Mouse (Mus musculus) right cerebral cortex, postnatal 25 days (tissue): ENCODE measurements around the gene Mblac2.
A peak's percentile ranks its signal among the peaks of the same experiment; 100 is the strongest.

ENCODE experiments used
- DNase-seq: peaks from one replicate; pipeline ENCODE4 v3.0.0; 2022

Gene Mblac2

DNA sequence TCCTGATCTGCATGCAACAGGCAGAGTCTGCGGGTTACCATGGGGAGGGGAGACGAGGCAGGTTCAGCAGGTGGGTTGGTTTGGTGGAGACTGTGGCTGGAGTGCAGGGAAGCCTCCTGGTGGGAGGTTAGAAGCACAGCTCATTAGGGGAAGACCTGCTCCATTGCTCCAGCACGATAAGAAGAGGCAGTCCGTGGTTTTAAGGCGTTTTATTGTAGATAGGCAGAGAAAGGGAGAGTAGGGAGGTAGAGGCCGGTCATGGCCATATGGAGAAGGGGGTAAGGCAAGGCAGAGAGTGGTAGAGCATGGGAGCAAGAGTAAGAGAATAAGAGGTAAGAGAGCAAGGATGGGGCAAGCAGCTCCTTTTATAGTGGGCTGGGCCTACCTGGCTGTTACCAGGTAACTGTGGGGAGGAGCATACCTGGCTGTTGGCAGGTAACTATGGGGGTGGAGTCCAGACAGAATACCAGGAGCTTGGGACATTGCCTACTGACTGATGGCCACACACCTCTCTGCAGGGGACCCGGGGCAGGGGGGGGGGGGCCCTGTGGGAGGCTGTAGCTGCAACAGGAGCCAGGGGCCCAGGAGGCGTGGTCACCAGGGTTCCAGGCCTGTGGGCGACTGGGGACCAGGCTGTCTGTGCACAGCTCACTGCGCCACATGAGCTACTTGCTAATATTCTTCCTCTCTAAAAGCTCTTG lies 32.4 kb downstream of the Mblac2 start:
- no peak for DNase-seq

DNA sequence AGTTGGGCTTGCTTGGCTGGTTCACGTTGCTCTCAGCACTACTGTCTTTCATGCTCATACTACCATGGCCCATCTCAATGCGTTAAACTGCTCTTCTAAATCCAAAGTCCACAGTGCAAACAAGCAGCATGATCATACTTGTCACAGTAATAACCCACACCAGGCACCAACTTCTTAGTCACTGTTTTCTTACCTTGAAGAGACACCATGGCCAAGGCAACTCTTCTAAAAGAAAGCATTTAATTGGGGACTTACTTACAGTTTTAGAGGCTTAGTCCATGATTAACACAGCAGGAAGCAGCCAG lies 32.9 kb downstream of the Mblac2 start:
- no peak for DNase-seq

DNA sequence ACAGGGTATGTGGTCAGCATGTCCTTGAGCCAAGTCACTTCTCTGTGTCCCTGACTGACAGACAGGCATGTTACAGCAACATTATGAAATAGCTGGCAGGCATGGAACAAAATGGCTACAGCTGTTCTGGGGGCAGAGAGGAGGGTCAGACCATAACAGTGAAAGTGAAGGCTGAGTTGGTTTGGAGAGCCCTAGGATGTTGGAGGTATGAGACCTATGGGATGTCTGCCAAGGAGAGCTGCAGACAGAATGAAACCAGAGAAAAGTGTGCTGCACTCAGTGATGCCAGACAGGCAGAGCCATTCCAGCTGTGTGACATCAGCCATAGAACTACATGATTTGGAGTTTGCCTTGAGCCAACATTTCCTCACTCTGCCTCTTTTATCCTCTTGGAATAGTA lies 43.7 kb downstream of the Mblac2 start:
- no peak for DNase-seq

DNA sequence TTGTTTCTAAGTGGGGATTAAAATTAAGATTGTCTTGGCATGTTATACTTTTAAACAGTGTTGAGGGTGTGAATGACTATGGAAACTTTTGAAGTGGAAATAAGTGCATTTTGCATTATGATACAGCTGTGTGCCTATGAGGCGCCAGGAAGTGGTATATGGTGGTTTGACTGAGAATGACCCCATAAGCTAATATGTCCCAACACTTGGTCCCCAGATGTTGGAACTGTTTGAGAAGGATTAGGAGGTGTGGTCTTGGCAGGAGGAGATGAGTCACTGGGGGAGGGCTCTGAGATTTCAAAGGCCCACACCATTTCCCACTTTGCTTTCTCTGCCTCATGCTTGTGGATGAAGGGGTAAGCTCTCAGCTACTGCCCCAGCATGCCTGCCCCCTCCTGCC lies 44.2 kb downstream of the Mblac2 start:
- no peak for DNase-seq

DNA sequence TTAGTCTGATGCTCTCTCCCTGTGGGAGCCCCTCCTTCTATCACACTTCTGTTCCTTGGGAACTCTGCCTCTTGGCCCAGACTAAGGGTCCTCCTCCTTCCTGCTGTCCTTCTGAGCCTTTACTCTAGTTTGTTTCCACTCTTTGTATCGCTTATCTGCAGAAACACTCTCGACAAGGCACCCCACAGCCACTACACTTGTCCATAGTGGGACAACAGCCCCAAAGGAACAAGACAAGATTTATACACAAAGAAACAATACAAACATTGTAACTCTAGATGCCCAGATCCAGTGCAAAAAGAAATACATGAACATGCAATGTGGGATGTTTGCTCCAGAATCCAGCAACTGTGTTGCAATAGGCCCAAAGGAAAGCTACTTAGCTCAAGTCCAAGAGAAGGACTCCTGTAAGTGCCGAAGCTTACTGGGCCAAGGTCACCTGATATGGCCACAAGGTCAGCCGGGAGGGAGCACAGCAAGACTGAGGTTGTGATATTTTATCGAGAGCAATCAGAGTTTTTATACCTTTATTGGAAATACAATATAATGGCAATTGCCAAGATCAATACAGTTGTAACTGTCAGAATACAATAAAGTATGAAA lies 46.0 kb downstream of the Mblac2 start:
- no peak for DNase-seq

DNA sequence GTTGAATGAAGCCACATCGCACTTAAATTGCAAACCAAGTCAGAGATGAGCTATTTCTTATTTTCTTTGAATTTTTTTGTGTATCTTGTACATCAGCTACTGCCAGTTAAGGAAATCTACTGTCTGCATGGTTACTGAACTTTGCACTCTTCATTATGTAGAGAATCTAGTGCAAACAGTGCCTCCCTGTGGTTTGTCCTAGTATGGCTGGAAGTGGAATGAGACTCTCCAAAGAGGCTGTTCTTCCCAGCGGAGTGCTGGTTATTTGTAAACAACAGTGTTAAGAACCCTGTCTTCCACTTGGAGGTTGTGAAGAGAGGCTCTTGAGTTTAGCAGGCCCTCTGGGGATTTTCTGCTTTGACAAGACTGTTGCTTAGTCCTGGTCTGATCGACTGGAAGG lies 49.2 kb downstream of the Mblac2 start:
- DNase-seq, result peak; percentile 25

DNA sequence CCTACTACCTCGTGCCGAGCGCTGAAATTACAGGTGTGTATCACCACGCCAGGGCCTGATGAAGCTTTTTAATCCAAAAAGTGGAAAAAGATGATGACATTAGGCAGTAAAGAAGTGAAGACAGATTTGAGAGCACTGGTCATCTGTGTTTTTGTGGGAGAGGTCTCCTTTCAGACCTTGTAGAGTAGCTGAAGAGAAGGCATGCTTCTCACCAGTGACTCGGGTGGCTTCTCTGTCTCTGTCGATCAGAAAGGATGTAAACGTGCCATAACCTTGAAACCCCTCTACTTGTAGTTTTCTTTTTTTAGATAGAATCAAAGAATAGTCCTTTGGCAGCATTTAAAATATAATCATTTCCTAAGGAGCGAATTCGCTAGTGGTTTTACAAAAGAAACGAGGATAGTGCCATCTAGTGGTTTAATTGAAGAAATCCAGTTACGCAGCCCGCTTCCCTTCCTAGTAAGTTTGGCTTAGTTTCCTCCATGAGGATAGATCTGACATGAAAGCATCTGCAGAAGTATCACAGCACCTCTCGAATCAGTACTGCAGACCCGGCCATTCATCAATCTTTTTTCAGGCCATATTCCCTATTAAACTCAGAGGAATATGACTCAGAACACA lies 50.5 kb downstream of the Mblac2 start:
- no peak for DNase-seq

DNA sequence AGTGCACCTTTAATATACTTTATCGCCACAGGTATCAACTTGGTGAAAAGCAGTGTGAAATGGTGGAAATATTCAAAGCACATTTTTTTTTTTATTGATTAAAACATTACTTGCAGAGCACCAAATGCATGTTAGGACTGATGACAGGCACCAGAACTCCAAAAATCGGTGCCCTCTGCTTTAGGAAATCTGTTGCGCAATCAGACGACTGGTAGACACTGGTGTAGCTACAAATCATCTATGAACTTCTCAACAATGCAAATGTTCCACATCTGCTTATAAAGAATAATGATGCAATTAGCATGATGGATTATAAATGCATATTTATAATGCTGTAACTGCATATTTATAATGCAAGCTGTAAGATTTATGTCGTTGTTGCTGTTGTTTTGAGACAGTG lies 53.0 kb downstream of the Mblac2 start:
- no peak for DNase-seq

DNA sequence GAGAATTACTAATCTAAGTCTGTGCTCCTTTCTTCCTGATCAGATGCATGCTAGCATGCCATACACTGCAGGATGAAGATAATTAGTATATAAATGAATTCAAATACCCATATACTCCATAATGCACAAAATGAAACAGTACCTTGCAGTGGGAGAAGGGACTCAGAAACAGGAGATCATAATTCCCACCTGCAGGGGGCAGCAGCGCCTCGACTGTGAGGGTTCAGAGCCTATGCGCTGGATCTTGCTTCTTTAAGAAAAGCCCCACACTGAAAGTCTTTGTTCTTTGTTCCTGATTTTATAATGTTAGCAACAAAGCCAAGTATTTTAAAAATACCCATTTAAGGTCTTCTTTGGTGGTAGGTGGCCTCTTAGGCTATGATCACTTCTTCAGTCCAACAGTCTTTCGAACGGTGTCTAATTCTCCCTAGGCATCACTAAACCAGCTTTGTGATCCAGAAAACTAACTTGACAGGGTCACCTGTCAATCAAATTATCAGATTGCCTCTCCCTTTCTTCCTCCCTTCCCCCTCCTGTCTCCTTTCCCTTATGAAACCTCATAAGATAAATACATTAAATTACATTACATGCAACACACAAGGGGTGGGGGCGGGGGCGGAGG lies 56.0 kb downstream of the Mblac2 start:
- peak; percentile 85 for DNase-seq

DNA sequence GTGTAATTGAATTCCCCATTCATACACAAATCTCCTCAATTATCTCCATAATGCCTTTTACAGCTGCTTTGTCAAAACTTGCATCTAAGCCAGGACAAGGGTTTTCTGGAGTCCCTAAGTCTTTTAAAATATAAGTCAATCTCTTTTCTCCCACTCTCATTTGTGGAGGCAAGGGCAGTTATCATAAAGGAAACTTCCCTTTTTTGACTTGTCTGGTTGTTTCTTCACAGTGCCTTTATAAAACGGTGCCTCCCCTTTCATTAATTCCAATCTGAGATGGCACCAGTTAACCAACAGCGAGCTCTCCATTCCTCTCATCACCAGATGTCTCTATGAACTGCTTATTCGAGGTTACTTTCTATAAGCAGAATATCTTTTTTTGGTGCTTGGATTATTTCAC lies 65.1 kb downstream of the Mblac2 start:
- DNase-seq, result no peak

DNA sequence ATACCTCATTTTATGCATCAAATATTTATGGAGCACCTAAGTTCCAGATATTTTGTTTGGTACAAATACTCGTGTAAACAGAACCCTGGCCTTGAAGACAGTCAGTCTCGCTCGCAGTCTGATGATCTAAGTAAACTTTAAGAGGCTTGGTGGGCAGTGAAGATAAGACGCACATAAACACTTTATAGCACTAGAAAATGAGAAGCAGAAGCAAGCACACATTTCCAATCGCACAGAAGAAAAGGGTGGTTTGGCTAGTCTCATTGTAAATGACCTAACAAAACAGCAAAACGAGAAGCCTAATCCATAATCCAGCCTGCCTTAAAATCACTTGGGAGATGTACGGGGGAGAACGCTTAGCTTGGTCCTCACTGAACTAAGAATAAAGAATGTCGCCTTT lies 71.3 kb downstream of the Mblac2 start:
- no peak for DNase-seq

DNA sequence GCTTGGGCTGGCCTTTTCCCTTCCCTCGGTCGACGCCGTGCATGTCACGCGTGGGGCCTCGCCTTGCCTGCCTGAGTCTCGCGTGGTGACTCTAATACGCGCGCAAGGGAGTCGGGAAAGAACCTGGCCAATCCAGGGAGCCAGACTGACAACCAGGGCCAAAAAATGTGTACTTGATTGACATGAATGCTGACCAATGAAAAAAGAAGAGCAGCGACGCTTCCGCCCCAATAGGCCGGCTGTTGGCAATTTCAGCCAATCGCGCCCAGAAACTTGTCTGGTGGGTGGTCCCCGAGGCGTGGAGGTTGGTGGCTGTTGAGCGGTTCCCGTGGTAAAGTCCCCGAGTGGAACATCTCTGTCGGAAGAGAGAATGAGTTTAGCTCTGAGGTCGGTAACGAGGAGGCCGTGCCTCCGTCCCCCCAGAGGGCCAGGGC lies 71.8 kb downstream of the Mblac2 start, which contains the start of gene Cetn3:
Gene Cetn3 (plus strand): TSS at position 107 of the 434 bp plus-strand sequence.
- peak; percentile 92 for DNase-seq

DNA sequence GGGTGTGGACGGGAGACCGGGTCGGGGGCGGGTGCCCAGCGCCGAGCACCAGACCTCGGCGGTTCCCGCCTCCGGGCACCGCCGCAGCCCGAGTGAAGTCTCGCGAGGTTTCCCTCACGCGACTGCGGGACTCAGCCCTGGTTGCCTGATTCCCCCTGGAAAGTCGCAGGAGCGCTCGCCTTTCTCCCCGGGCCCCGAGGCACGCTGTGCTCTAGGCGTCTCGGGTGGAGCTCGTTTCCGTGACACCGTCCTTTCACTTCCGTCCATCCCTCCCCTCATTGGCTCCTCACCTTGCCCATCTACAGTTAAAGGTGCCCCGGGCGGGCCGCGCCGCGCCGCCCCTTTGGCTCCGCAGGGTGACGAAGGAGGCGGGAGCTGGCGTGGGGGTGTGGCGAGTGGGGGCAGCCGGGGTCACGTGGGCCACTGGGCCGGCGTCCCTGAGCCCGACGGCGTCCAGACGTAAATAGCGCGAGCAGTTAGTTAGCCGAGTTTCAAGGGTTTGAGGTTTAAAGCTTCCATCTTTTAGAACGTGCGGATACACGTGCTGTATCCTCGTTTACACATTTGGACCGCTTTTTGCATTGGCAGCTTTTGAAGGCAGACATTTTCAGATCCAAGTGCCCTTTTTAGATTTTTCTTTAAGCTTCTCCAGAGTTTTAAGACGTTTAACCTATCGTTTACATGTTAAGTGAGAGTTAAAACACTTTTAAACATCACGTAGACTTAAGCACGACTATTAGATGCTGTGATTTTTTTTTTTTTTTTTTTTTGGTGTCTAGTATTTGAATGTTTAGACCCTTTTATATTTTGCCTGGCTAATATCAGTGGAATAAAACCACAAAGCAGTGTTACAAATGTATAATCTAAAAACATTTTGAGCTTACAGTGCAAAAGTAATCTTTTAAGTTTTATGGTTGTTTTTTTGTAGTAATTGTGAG lies 72.5 kb downstream of the Mblac2 start:
- peak; percentile 96 for DNase-seq

DNA sequence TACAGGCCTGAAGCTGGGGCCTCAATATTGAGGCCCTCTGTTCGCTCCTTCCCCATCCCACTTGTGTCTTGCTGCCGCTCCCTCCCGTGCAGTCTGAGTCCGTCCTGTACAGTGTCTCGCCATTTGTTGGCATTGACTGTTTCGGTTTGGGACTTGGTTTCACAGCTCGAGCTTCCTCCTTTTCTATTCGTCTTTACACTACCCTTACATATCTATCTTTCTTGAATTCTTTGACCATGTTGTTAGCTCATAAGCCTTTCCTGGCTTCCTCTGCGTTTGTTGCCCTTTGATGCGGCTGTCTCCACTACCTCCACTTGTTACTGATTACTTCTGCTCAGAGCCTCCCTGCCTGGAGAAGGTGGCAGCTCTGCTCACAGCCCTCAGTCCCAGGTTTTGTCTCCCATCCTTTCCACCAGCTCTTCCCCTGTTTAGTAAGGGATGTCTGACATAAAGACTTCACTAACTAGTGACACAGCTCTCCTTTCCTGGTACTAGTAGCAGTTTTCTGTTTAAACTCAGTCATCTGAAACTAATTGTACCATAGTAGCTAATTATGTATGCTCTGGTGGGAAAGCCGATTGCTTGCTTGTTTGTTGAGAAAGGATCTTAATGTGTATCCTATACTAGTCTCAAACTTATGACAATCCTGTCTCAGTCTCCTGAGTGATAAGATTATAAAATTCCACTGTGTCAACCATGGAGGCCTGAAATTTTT lies 74.8 kb downstream of the Mblac2 start:
- DNase-seq, result peak; percentile 37

DNA sequence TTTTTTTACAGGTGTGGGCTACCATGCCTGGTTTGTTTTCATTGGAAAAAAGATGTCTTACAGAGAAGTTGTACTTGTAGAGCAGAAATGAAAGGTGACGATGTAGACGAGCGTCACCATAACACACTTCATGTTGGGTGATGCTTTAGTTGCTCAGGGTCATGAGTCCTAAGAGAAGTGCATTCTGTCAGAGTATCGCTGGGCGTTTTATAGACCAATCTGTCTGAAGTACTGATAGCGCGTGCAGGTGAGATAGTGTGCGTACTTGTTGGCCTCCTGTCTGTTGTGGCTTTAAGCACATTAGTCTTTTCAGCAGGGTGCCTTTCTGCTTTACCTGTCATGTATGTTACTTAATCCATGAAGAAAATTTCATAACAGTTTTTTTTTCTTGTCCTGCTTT lies 79.0 kb downstream of the Mblac2 start:
- no peak for DNase-seq

DNA sequence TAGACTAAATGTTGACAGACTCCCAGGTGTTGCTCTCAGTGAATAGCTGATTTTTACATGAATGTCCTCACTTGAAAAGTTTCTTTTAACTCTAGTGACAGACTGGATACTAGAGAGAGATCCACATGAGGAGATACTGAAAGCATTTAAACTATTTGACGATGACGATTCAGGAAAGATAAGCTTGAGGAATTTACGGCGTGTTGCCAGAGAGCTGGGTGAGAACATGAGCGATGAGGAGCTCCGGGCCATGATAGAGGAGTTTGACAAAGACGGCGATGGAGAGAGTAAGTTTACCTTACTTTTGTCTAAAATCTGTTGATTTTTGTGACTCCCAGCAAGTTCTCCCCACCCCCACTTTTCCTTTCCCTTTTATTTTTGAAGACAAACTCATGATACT lies 80.7 kb downstream of the Mblac2 start:
- DNase-seq, result no peak

DNA sequence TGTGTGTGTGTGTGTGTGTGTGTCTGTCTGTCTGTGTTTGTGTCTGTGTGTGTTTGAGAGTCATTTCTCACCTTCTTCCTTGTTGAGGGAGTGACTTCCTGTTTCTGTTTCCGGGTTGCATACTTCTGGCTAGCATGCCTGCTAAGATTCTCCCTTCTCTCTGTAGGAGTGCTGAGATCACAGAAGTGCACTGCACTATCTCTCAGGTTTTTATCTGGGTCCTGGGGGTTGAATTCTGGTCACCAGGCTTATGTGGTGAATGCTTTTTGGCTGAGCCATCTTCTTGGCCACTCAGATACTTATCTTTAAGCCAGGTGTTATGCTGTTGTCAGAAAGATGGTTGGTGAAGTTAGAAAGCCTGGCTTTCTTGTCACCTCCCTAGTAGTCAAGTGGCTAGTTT lies 82.7 kb downstream of the Mblac2 start:
- DNase-seq, result no peak

DNA sequence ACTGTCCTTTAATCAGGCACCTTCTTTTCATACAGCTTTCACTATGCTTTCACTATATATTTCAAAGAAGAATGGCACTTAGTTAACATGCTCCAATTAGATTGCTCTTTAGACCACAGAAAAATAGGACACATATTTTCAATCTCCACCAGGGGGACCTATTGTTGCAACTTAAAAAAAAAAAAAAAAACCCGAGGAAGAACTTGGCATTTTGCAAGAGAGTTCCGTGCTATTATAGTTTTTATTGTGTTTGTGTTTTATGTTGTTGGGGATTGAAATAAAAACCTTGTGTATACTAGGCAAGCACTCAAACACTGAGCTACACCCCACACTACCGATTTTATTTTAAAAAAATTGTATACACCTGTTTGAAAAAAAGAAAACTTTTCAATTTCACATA lies 90.0 kb downstream of the Mblac2 start:
- no peak for DNase-seq
